Mouse (Mus musculus): ENCODE data around the gene Clpsl2.

DNA sequence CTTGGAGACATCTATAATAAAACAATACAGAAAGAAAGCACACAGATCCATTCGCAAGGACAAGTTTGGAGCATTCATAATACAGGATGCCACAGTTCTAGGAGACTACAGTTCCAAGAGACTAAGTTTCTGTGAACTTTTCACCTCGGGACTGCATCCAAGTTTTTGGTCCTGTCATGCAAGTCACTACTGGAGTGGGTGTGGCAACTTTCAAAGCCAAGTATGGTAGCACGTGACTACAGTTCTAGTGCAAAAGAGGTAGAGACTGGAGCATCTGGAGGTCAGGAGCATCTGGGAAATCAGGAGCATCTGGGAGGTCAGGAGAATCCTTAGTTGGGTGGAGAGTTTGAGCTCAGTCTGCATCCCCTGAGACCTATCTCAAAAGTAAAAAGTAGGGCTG is 22.7 kb downstream of the Clpsl2 start:
- no peak for TF ChIP-seq POLR2A (IDR thresholded peaks at IDR 0.05; ENCODE audit: borderline replicate concordance, extremely low read depth, insufficient read depth, insufficient read length, poor library complexity, severe bottlenecking)
- no peak for TF ChIP-seq CTCF (IDR thresholded peaks at IDR 0.05; ENCODE audit: borderline replicate concordance, extremely low read depth, insufficient read depth, insufficient read length)
